Mouse (Mus musculus): ENCODE data around the gene Itgb1bp1.

GRCm38 (mm10) chr12:21227076-21227980 is 58.8 kb downstream of the Itgb1bp1 start:
- TF ChIP-seq HCFC1 (IDR thresholded peaks at IDR 0.05; ENCODE audit: borderline replicate concordance, insufficient read depth, low read length), result no peak
- TF ChIP-seq ZNF384 (IDR thresholded peaks at IDR 0.05; ENCODE audit: low read depth, low read length), result no peak
- TF ChIP-seq ZC3H11A (IDR thresholded peaks at IDR 0.05; ENCODE audit: borderline replicate concordance, low read depth, low read length), result no peak
- no peak for TF ChIP-seq CHD2 (IDR thresholded peaks at IDR 0.05; ENCODE audit: low read depth, low read length)
- TF ChIP-seq MAFK (IDR thresholded peaks at IDR 0.05; ENCODE audit: insufficient read depth, low read depth, low read length), result no peak
